Mouse (Mus musculus): ENCODE measurements around the gene Gsdma2.

The Gsdma2 gene

DNA sequence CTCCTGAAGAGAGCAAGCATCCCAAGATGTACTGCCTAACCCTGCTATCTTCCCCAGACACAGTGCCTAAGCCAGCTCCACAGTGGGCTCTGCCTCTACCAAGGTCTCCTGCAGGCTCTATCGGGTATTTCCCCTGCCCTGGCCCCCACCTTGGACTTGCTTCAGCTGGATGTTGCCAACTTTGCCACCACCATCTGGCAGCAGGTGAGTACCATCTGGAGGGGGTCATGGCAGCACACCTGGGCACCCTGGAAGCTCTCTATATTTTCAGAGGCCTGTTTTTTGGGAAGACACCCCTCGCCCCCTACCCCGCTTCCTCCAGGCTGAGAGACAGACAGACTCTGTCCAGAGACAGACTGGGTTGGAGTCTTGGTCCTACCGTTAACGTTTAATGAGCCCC is 55.8 kb downstream of the Gsdma2 start:
- no peak for DNase-seq

- DNase-seq: no peak
Observed at GRCm38 (mm10) chr11:98705021-98705420, 58.5 kb downstream of the Gsdma2 start.

Measured in cerebellum, adult 8-10 months (tissue).